Mouse (Mus musculus): Measurements from ENCODE around the gene Flii. TPM values are rescaled to one million over a fixed set of nuclear protein-coding genes. Genes with fewer than 3 reads are reported as not detected.

Flii gene
- polyA plus RNA-seq, 1 experiment from 2014 or later, result 80.4 TPM

DNA sequence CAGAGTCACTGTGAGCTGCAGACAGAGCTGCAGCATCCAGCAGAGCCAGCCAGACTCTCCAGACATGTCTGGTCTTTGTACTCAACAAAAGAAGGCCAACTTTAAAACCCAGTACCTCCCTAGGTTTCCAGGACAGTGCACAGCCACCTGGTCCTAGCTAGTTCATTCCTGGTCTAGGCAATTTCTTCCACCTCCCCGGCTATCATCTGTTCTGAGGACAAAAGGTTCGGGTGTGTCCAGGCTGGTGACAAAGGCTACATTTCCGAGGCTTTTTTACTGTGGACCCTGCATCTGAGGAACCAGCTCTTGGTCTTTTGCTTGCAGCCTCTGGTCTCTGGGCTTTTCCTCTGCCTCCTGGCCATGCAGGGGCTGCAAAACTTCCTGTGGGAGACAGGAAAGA is 13.3 kb upstream of the Flii start:
- H3K4me1 ChIP-seq, result no peaks in the 10 kb centered on the region
- H3K36me3 ChIP-seq, result peaks cover 66% of the 10 kb centered on the region
- WGBS, result 76% methylated on average over 3 of the region's 3 CpGs
- H3K27me3 ChIP-seq, result no peaks in the 10 kb centered on the region
- H3K4me3 ChIP-seq (replicated peaks), result no peak overlapping the region
- H3K9me3 ChIP-seq (replicated peaks), result no peaks in the 10 kb centered on the region
- H3K9ac ChIP-seq, result no peak overlapping the region
- H3K4me2 ChIP-seq (replicated peaks), result no peak overlapping the region
- ATAC-seq (ENCODE audit: insufficient number of reproducible peaks, low FRiP score, low TSS enrichment, low read depth), result no peak
- H3K27ac ChIP-seq (replicated peaks), result no peak overlapping the region

DNA sequence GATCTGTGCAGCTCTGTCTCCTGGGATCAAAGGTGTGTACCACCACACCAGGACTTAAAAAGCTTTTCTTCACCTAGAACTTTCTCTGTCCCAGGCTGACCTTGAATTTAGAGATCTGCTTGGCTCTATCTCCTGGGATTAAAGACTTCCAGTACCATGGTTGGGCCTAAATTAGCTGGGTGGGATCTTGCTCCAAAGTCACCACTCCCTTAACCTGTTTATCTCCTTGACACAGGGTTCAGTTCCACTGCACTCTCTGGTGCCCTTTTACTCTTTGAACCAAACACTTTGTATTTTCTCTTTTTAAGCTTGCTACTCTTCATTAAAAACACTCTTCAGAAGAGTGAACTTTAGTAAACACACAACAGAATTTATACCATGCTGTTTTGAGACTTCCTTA is 10.4 kb upstream of the Flii start:
- Histone ChIP-seq H3K4me3 (replicated peaks) (no peak overlapping the region), H3K36me3 (peaks cover 51% of the 10 kb centered on the region), H3K9ac (no peak overlapping the region), H3K27ac (replicated peaks) (no peak overlapping the region), H3K4me2 (replicated peaks) (no peak overlapping the region), H3K9me3 (replicated peaks) (no peaks in the 10 kb centered on the region), H3K27me3 (no peaks in the 10 kb centered on the region), H3K4me1 (no peaks in the 10 kb centered on the region)
- no peak for ATAC-seq (ENCODE audit: insufficient number of reproducible peaks, low FRiP score, low TSS enrichment, low read depth)

DNA sequence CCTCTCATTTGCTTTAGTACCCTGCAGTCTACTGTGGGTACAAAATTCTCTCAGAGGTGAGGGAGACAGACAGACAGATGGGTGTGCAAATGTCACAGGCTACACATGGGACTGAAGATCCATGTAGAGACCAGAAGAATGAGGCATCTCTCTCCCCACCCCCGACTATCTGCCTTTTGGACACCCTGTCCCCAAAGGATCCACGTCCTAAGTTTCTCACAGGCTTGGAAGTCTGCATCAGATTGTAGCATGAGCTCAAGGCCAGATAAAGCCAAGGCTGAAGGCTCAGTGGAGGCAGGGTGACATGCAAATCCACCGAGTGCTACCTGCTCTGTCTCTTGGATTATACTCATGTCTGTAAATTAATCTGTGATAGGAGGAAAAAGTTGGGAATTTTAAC is 9.4 kb upstream of the Flii start:
- 84% methylated on average over 3 of the region's 3 CpGs for WGBS
- H3K4me2 ChIP-seq (replicated peaks), result no peak overlapping the region
- H3K9ac ChIP-seq, result no peak overlapping the region
- H3K4me3 ChIP-seq (replicated peaks), result no peak overlapping the region
- H3K27me3 ChIP-seq, result no peaks in the 10 kb centered on the region
- H3K4me1 ChIP-seq, result no peaks in the 10 kb centered on the region
- H3K27ac ChIP-seq (replicated peaks), result no peak overlapping the region
- no peak for ATAC-seq (ENCODE audit: insufficient number of reproducible peaks, low FRiP score, low TSS enrichment, low read depth)
- peaks cover 46% of the 10 kb centered on the region for H3K36me3 ChIP-seq
- H3K9me3 ChIP-seq (replicated peaks), result no peaks in the 10 kb centered on the region

DNA sequence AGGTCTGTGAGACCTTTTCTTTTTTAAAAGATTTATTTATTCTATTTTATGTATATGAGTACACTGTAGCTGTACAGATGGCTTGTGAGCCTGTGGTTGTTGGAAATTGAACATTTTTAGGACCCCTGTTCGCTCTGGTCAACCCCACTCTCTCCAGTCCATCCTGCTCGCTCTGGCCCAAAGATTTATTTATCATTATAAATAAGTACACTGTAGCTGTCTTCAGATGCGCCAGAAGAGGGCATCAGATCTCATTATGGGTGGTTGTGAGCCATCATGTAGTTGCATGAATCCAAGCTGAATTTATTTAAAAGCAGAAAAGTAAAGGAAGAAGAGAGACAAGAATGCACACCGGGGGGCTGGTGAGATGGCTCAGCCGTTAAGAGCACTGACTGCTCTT is 8.1 kb upstream of the Flii start:
- no peaks in the 10 kb centered on the region for H3K4me1 ChIP-seq
- no peak overlapping the region for H3K4me2 ChIP-seq (replicated peaks)
- no peak for ATAC-seq (ENCODE audit: insufficient number of reproducible peaks, low FRiP score, low TSS enrichment, low read depth)
- H3K9ac ChIP-seq, result no peak overlapping the region
- H3K27ac ChIP-seq (replicated peaks), result no peak overlapping the region
- 77% methylated on average over 5 of the region's 5 CpGs for WGBS
- H3K27me3 ChIP-seq, result no peaks in the 10 kb centered on the region
- peaks cover 44% of the 10 kb centered on the region for H3K36me3 ChIP-seq
- no peak overlapping the region for H3K4me3 ChIP-seq (replicated peaks)
- no peaks in the 10 kb centered on the region for H3K9me3 ChIP-seq (replicated peaks)

DNA sequence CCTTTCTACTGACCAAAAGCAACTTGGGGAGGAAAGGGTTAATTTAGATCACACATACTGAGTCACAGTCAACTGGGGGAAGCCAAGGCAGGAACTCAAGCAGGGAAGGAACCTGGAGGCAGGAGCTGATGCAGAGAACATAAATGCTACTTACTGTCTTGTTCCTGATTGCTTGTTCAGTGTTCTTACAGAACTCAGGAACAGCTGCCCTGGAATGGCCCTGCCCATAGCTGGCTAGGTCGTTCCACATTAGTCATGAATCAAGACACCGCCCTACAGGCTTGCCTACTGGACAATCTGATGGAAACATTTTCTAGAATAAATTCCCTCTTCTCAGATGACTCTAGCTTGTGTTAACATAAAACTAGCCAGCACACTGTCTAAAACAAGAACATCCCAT is 7.1 kb upstream of the Flii start:
- H3K4me3 ChIP-seq (replicated peaks), result no peak overlapping the region
- H3K4me2 ChIP-seq (replicated peaks), result no peak overlapping the region
- no peak for ATAC-seq (ENCODE audit: insufficient number of reproducible peaks, low FRiP score, low TSS enrichment, low read depth)
- no peaks in the 10 kb centered on the region for H3K27me3 ChIP-seq
- no peaks in the 10 kb centered on the region for H3K9me3 ChIP-seq (replicated peaks)
- H3K27ac ChIP-seq (replicated peaks), result no peak overlapping the region
- H3K4me1 ChIP-seq, result peaks cover 5% of the 10 kb centered on the region
- H3K9ac ChIP-seq, result no peak overlapping the region
- H3K36me3 ChIP-seq, result peaks cover 37% of the 10 kb centered on the region
- WGBS, result 72% methylated on average over 2 of the region's 2 CpGs

DNA sequence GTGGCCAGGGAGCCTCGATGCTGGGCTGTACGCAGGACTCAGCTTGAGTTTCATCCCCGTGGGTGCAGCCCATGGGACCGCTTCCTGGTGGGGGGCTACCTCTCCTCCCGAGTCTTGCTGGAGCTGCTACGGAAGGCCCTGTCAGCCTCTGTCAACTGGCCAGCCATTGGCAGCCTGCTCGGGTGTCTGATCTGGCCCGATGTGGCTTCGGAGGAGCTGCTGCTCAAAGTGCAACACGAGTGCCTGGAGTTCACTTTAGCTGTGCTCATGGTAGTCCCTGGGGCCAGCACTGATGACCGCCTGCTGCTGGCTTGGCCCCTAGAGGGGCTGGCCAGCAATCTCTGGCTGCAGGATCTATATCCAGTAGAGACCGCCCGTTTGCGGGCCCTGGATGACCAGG is 4.2 kb upstream of the Flii start:
- WGBS, result 85% methylated on average over 14 of the region's 14 CpGs
- Histone ChIP-seq H3K9ac (no peak overlapping the region), H3K9me3 (replicated peaks) (no peaks in the 10 kb centered on the region), H3K4me3 (replicated peaks) (no peak overlapping the region), H3K36me3 (peaks cover 29% of the 10 kb centered on the region), H3K27me3 (no peaks in the 10 kb centered on the region), H3K27ac (replicated peaks) (no peak overlapping the region), H3K4me2 (replicated peaks) (no peak overlapping the region), H3K4me1 (peaks cover 24% of the 10 kb centered on the region)
- no peak for ATAC-seq (ENCODE audit: insufficient number of reproducible peaks, low FRiP score, low TSS enrichment, low read depth)

DNA sequence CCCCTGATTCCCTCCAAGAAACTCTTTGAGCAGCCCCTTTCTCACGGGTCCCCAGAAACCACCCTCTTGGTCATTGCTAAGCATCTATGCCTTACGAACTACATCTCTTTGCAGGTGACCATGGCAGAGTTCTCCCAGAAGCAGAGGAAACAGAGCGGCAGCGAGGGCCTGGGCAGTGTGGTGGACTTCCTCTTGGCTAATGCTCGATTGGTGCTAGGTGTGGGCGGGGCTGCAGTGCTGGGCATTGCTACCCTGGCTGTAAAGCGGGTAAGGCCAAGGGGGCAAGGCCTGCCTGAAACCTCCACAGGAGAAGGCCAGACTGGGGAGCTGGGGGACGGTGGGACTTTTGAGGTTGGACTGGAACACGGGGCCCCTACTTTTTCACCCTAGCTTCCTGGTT is 3.1 kb upstream of the Flii start:
- Histone ChIP-seq H3K4me1 (peaks cover 30% of the 10 kb centered on the region), H3K27me3 (no peaks in the 10 kb centered on the region), H3K9me3 (replicated peaks) (no peaks in the 10 kb centered on the region), H3K9ac (no peak overlapping the region), H3K36me3 (peaks cover 24% of the 10 kb centered on the region), H3K4me2 (replicated peaks) (no peak overlapping the region), H3K4me3 (replicated peaks) (no peak overlapping the region), H3K27ac (replicated peaks) (no peak overlapping the region)
- 84% methylated on average over 9 of the region's 9 CpGs for WGBS
- ATAC-seq (ENCODE audit: insufficient number of reproducible peaks, low FRiP score, low TSS enrichment, low read depth), result no peak

DNA sequence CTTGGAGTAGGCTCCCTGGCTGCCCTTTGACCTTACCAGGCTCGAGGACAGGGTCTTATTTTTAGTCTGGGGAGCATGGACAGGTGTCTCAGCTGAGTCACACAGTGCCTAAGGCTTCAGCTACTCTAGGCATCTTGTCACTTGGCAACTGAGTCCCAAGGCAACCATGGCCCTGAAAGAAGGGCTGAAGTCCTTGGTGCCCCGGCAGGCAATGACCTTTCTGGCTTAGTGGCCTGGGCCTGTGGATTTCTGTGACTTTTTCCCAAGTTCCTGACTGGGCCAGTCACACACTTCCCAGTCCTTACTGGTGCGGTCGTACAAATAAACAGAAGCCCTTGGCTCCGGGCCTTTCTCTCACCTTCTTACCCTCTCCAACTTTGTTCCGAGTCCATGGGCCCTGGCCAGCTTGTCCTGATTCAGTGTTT is 2.2 kb upstream of the Flii start:
- Histone ChIP-seq H3K9me3 (replicated peaks) (no peaks in the 10 kb centered on the region), H3K4me3 (replicated peaks) (peak overlapping the region; percentile 94), H3K4me2 (replicated peaks) (peak overlapping the region; percentile 77), H3K36me3 (peaks cover 33% of the 10 kb centered on the region), H3K9ac (no peak overlapping the region), H3K4me1 (peaks cover 30% of the 10 kb centered on the region), H3K27me3 (no peaks in the 10 kb centered on the region), H3K27ac (replicated peaks) (no peak overlapping the region)
- ATAC-seq (ENCODE audit: insufficient number of reproducible peaks, low FRiP score, low TSS enrichment, low read depth), result no peak
- WGBS, result 74% methylated on average over 6 of the region's 6 CpGs

DNA sequence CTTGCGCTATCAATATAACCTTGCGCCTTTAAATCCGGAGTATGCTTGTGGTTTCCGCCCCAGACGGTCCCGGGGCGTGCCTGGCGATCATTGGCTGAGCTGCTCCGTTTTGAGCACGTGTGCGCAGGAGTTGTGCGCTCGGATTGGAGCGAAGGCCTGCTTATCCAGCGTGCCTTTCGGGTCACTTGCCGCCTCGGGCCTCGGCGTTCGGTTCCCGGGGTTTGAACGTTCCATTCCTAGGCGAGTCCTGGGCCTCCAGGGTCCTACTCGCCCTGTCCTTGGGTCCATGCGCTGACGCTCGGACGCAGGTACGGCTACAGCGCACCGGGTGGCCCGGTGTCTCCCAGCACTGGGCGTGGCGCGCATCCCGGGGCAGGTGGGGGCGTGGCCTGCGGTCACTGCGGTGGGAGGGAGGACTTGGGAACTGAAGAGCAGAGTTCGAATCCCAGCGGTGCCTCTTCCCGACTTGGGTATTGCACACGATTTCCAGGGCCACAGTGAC is 1.2 kb upstream of the Flii start, which contains the start of gene Mief2:
Mief2 (plus strand) TSS at position 139 of the 502 bp plus-strand sequence.
- Histone ChIP-seq H3K9me3 (replicated peaks) (no peaks in the 10 kb centered on the region), H3K4me3 (replicated peaks) (peak within 1 kb of the TSS; percentile 94), H3K27me3 (no peaks in the 10 kb centered on the region), H3K9ac (peak within 1 kb of the TSS; percentile 79), H3K4me2 (replicated peaks) (peak within 1 kb of the TSS; percentile 77), H3K27ac (replicated peaks) (peak within 1 kb of the TSS; percentile 94), H3K4me1 (peaks cover 30% of the 10 kb centered on the region), H3K36me3 (peaks cover 38% of the 10 kb centered on the region)
- peak; percentile 90 for ATAC-seq (ENCODE audit: insufficient number of reproducible peaks, low FRiP score, low TSS enrichment, low read depth)
- 3% methylated on average over 44 of the region's 44 CpGs for WGBS

DNA sequence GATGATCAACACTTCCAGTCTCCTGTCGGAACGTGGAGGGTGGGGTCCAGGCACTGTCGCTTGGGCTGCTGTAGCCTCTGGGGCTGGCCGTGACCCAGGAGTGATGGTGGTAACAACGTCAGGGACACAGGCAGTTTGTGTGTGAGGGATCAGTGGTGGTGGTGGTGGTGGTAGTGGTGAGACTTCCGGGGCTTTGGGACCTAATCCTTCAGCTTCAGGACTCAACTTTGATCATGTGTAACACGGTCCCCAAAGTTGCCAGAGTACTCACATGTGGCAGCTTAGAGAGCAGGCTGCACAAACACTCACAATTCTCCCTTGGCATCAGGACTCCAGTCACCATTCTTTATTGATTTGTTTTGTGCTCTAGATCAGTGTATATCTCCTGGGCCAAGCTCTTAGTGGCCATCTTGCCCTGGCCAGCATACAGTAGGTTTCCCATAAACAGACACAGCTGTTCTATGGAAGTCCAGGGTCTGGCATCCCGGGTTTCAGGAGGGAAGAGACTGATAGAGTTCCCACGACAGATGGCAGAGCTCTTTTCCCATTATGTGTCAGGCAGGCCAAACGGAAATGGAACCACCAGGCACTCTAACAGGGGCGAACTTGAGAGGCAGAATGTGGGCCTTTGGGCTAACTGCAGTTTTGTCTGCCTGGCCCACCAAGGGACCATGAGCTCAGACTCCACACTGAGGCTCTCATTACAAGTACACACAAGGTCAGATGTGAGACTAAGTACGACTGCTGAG is 503 bp upstream of the Flii start:
- WGBS, result 2% methylated on average over 12 of the region's 12 CpGs
- Histone ChIP-seq H3K27ac (replicated peaks) (peak overlapping the region; percentile 94), H3K4me3 (replicated peaks) (peak overlapping the region; percentile 94), H3K36me3 (peaks cover 42% of the 10 kb centered on the region), H3K9me3 (replicated peaks) (no peaks in the 10 kb centered on the region), H3K4me1 (peaks cover 30% of the 10 kb centered on the region), H3K9ac (peak overlapping the region; percentile 79), H3K27me3 (no peaks in the 10 kb centered on the region), H3K4me2 (replicated peaks) (peak overlapping the region; percentile 77)
- ATAC-seq (ENCODE audit: insufficient number of reproducible peaks, low FRiP score, low TSS enrichment, low read depth), result peak; percentile 1

DNA sequence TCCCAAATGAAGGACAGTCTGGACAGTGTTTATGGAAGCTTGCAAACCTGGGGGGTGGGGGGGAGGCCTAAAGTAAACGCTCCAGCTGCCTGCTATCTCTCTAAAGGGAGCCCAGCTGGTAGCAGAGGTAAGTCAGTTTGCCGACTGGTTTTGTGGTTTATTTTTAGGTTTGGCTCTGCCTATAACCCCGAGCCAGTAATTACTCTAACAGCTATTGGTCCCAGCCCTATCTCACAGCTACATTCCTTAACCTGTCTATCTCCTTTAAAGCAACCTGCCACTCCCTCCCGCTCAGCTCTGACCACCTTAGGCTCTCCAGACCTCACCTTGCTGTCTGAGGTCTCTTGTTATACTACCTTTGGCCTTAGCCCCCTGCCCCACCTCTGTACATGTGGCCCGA is 7.8 kb downstream of the Flii start:
- 77% methylated on average over 5 of the region's 5 CpGs for WGBS
- H3K27me3 ChIP-seq, result no peaks in the 10 kb centered on the region
- no peak for ATAC-seq (ENCODE audit: insufficient number of reproducible peaks, low FRiP score, low TSS enrichment, low read depth)
- H3K9ac ChIP-seq, result no peak overlapping the region
- no peak overlapping the region for H3K4me2 ChIP-seq (replicated peaks)
- H3K4me3 ChIP-seq (replicated peaks), result no peak overlapping the region
- no peak overlapping the region for H3K27ac ChIP-seq (replicated peaks)
- H3K9me3 ChIP-seq (replicated peaks), result no peaks in the 10 kb centered on the region
- no peaks in the 10 kb centered on the region for H3K4me1 ChIP-seq
- H3K36me3 ChIP-seq, result peaks cover 99% of the 10 kb centered on the region

DNA sequence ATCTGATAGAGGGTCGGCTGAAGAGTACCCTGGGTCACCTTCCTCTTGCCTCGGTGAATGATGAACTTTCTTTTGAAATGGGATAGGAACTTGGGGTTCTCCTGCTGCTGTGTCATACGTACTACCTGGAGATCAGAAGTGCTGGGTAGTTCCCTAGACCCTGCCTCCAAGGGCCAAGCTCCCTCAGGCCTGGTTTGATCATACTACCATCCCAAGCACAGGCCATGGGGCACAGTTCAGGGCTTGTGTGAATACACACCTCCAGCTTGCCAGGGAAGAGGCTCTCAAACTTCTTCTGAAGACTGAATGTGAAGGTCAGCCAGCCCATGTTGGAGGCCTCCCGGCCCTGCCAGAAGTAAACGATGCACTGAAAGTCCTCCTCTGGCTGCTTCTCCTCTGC is 11.2 kb downstream of the Flii start:
- WGBS, result 90% methylated on average over 5 of the region's 5 CpGs
- no peaks in the 10 kb centered on the region for H3K9me3 ChIP-seq (replicated peaks)
- no peak overlapping the region for H3K4me2 ChIP-seq (replicated peaks)
- H3K27ac ChIP-seq (replicated peaks), result no peak overlapping the region
- no peak overlapping the region for H3K4me3 ChIP-seq (replicated peaks)
- H3K36me3 ChIP-seq, result peaks cover 99% of the 10 kb centered on the region
- no peaks in the 10 kb centered on the region for H3K4me1 ChIP-seq
- H3K27me3 ChIP-seq, result no peaks in the 10 kb centered on the region
- H3K9ac ChIP-seq, result no peak overlapping the region
- no peak for ATAC-seq (ENCODE audit: insufficient number of reproducible peaks, low FRiP score, low TSS enrichment, low read depth)
